20 mouse cellular contexts compared by ENCODE assay signal in genomic region chr8:91290576-91290975, GRCm38 (mm10). TPM values are rescaled to one million over a fixed set of nuclear protein-coding genes. Genes with fewer than 3 reads are reported as not detected.
DNase-seq lines count a peak whose midpoint lies in the region; ATAC-seq and TF ChIP-seq lines count a peak whose summit lies in the region.
"Had no signal": no experiment of that assay in that cellular context is flagged by ENCODE, and none has a peak within 500 bp of the region (broad histone marks: within the 10 kb centered on the region; RNA-seq: fewer than 3 reads in every experiment).

No protein-coding gene starts in this region.

- H3K4me1 ChIP-seq in lung, embryonic 15.5 days = peaks cover 22% of the 10 kb centered on the region
- H3K4me1 ChIP-seq in lung, adult 2 months (ENCODE audit: control insufficient read depth, insufficient read depth, low read length) = no peaks in the 10 kb centered on the region
- no peaks in the 10 kb centered on the region for H3K4me1 ChIP-seq in lung, postnatal 0 days (ENCODE audit: insufficient read depth, low read depth, low read length)
- no peaks in the 10 kb centered on the region for H3K4me1 ChIP-seq in forebrain, embryonic 13.5 days
- H3K4me1 ChIP-seq: forebrain, embryonic 10.5 days; hindbrain, embryonic 15.5 days; liver, embryonic 15.5 days had no signal

- ATAC-seq in lung, embryonic 15.5 days (ENCODE audit: borderline replicate concordance, extremely low read depth, low FRiP score, low TSS enrichment) = peak; percentile 62; the same call in 1 of the 2 replicates
- no peak for ATAC-seq in lung, postnatal 0 days
- no peak for ATAC-seq in forebrain, embryonic 13.5 days
- ATAC-seq: forebrain, postnatal 0 days had no signal

- H3K27me3 ChIP-seq in lung, embryonic 15.5 days = no peaks in the 10 kb centered on the region
- no peaks in the 10 kb centered on the region for H3K27me3 ChIP-seq in lung, postnatal 0 days (replicated peaks; ENCODE audit: insufficient read depth, low read length)
- no peaks in the 10 kb centered on the region for H3K27me3 ChIP-seq in forebrain, embryonic 13.5 days
- H3K27me3 ChIP-seq: heart, embryonic 13.5 days; hindbrain, embryonic 15.5 days; limb, embryonic 13.5 days; liver, embryonic 15.5 days; midbrain, embryonic 12.5 days had no signal

- no peak for TF ChIP-seq CTCF in lung, adult 2 months (IDR thresholded peaks at IDR 0.05; ENCODE audit: insufficient read depth, low read length)
- no peak for TF ChIP-seq CTCF in lung, postnatal 0 days (IDR thresholded peaks at IDR 0.05)

- TF ChIP-seq EP300 in lung, postnatal 0 days (IDR thresholded peaks at IDR 0.05) = no peak

- H3K9me3 ChIP-seq in lung, embryonic 15.5 days = no peaks in the 10 kb centered on the region
- H3K9me3 ChIP-seq in lung, postnatal 0 days (ENCODE audit: low read length) = no peaks in the 10 kb centered on the region
- H3K9me3 ChIP-seq in forebrain, embryonic 13.5 days (replicated peaks) = no peaks in the 10 kb centered on the region
- H3K9me3 ChIP-seq: forebrain, embryonic 10.5 days; heart, embryonic 13.5 days; hindbrain, embryonic 15.5 days; limb, embryonic 13.5 days; liver, embryonic 15.5 days; midbrain, embryonic 12.5 days had no signal

- H3K27ac ChIP-seq in lung, embryonic 15.5 days = no peak overlapping the region
- no peak overlapping the region for H3K27ac ChIP-seq in lung, postnatal 0 days (ENCODE audit: low read length)
- no peak overlapping the region for H3K27ac ChIP-seq in forebrain, embryonic 13.5 days
- H3K27ac ChIP-seq: forebrain, embryonic 10.5 days; heart, embryonic 13.5 days; hindbrain, embryonic 15.5 days; liver, embryonic 15.5 days; midbrain, embryonic 12.5 days; stomach, postnatal 0 days had no signal

- H3K36me3 ChIP-seq in lung, embryonic 15.5 days = no peaks in the 10 kb centered on the region
- H3K36me3 ChIP-seq in lung, postnatal 0 days (ENCODE audit: insufficient read depth, low read length) = no peaks in the 10 kb centered on the region
- H3K36me3 ChIP-seq in forebrain, embryonic 13.5 days (ENCODE audit: poor library complexity, severe bottlenecking) = no peaks in the 10 kb centered on the region
- H3K36me3 ChIP-seq: forebrain, embryonic 10.5 days; hindbrain, embryonic 15.5 days; limb, embryonic 13.5 days; liver, embryonic 15.5 days; midbrain, embryonic 12.5 days had no signal

- H3K4me3 ChIP-seq in lung, embryonic 15.5 days = no peak overlapping the region
- H3K4me3 ChIP-seq in lung, adult 2 months (replicated peaks; ENCODE audit: extremely low read depth, low read depth, low read length) = no peak overlapping the region
- no peak overlapping the region for H3K4me3 ChIP-seq in lung, postnatal 0 days (ENCODE audit: low read depth, low read length)
- no peak overlapping the region for H3K4me3 ChIP-seq in forebrain, embryonic 13.5 days
- H3K4me3 ChIP-seq: forebrain, embryonic 10.5 days; heart, embryonic 13.5 days; hindbrain, embryonic 15.5 days; limb, embryonic 13.5 days; liver, embryonic 15.5 days; midbrain, embryonic 12.5 days had no signal

- 55% methylated on average over 4 of the region's 4 CpGs for WGBS in lung, embryonic 15.5 days
- WGBS in lung, adult 2 months = 70% methylated on average over 4 of the region's 4 CpGs
- 60% methylated on average over 4 of the region's 4 CpGs for WGBS in lung, postnatal 0 days
- 92% methylated on average over 4 of the region's 4 CpGs for WGBS in forebrain, embryonic 13.5 days

- peak; percentile 24 for DNase-seq in heart, adult 8-10 months (ENCODE audit: low spot score)
- no peak for DNase-seq in heart, postnatal 36 days
- no peak for DNase-seq in lung, adult 2 months
- peak; percentile 71 for DNase-seq in lung, postnatal 0 days (ENCODE audit: low spot score)
- DNase-seq in kidney, adult 9 months = no peak
- DNase-seq: adrenal gland, postnatal 36 days; cerebellum, adult 9-10 months; forebrain, postnatal 0 days; heart, postnatal 4 days; kidney, adult 8-10 months; kidney, postnatal 14 days had no signal

- intact Hi-C loops in heart, postnatal 36 days (cut with DNase I) = no loop called here

- no peak for TF ChIP-seq POLR2A in lung, adult 2 months (IDR thresholded peaks at IDR 0.05; ENCODE audit: borderline replicate concordance, extremely low read depth, low read depth, low read length)

- no peak overlapping the region for H3K4me2 ChIP-seq in lung, embryonic 15.5 days
- no peak overlapping the region for H3K4me2 ChIP-seq in lung, postnatal 0 days (replicated peaks; ENCODE audit: low read depth, low read length)
- H3K4me2 ChIP-seq in forebrain, embryonic 13.5 days = no peak overlapping the region
- H3K4me2 ChIP-seq: heart, embryonic 13.5 days; hindbrain, embryonic 15.5 days; limb, embryonic 13.5 days; liver, embryonic 15.5 days; midbrain, embryonic 12.5 days had no signal

- no peak overlapping the region for H3K9ac ChIP-seq in lung, embryonic 15.5 days
- H3K9ac ChIP-seq in lung, postnatal 0 days (replicated peaks; ENCODE audit: low read depth) = no peak overlapping the region
- no peak overlapping the region for H3K9ac ChIP-seq in forebrain, embryonic 13.5 days
- H3K9ac ChIP-seq: forebrain, postnatal 0 days; heart, embryonic 13.5 days; hindbrain, embryonic 15.5 days; limb, embryonic 13.5 days; liver, embryonic 15.5 days; midbrain, embryonic 12.5 days had no signal

RNA-seq across cellular contexts. Expression of gene Rpgrip1l, which starts 22.5 kb away (rescaled TPM):
- total RNA-seq in heart, adult 8-10 months (2022) = 1 to 10 TPM; 3.4 to 5.3 (median 4.2) TPM
- total RNA-seq in heart, postnatal 36 days (2021) = 1 to 10 TPM; 1.7 to 3.8 TPM
- 15.0 and 16.6 TPM in 2 replicates for polyA plus RNA-seq in lung, embryonic 15.5 days (2015; fragmentation: Nextera tagmentation; extraction: Ambion mirVana)
- polyA plus RNA-seq in lung, adult 2 months (2012; rRNA removed) = 1.6 and 3.6 TPM in 2 replicates
- polyA plus RNA-seq in lung, postnatal 0 days (2015; fragmentation: Nextera tagmentation; extraction: Ambion mirVana) = 6.0 and 8.0 TPM in 2 replicates
- 11.4 and 15.7 TPM in 2 replicates for polyA plus RNA-seq in forebrain, embryonic 13.5 days (2015; fragmentation: Nextera tagmentation; extraction: Ambion mirVana)

RNA-seq across cellular contexts. Expression of gene Fto, which starts 22.7 kb away (rescaled TPM):
- total RNA-seq in heart, adult 8-10 months (2022) = 10 to 100 TPM; 59.3 to 70.7 (median 65.1) TPM
- total RNA-seq in heart, postnatal 36 days (2021) = 10 to 100 TPM; 62.9 to 68.3 TPM
- polyA plus RNA-seq in lung, embryonic 15.5 days (2015; fragmentation: Nextera tagmentation; extraction: Ambion mirVana) = 84.5 and 91.2 TPM in 2 replicates
- polyA plus RNA-seq in lung, adult 2 months (2012; rRNA removed) = 25.6 and 39.7 TPM in 2 replicates
- 29.8 and 31.9 TPM in 2 replicates for polyA plus RNA-seq in lung, postnatal 0 days (2015; fragmentation: Nextera tagmentation; extraction: Ambion mirVana)
- 90.1 and 104 TPM in 2 replicates for polyA plus RNA-seq in forebrain, embryonic 13.5 days (2015; fragmentation: Nextera tagmentation; extraction: Ambion mirVana)

Comparison
In these comparisons a context has a peak if more than half of its experiments do, and no peak if none do; other contexts are left out.
1. DNase-seq: peak in heart, adult 8-10 months (single experiment) and lung, postnatal 0 days (single experiment); none in heart, postnatal 36 days (0 of 2), lung, adult 2 months (single experiment) and kidney, adult 9 months (single experiment).